Mouse (Mus musculus) embryonic facial prominence, embryonic 15.5 days (tissue): ENCODE measurements around the gene Cblc. TPM values are rescaled to one million over a fixed set of nuclear protein-coding genes. Genes with fewer than 3 reads are reported as not detected.

ENCODE experiments used
- ATAC-seq: fragments of 200-750 bp; cut with Nextera tagmentation; 2 replicates; pipeline ENCODE4 v1.8.0; 2017; ENCODE audit warnings: low read depth, moderate TSS enrichment; ENCODE audit not compliant: insufficient number of reproducible peaks, low FRiP score, low TSS enrichment
- H3K27ac ChIP-seq: fragments of 300-500 bp; sonication (generic); replicated peaks from 2 replicates; pipeline ENCODE4 v1.5.1; 2015; ENCODE audit warnings: mild to moderate bottlenecking, inconsistent platforms
- H3K27me3 ChIP-seq: fragments of 300-500 bp; sonication (generic); 2 replicates; pipeline ENCODE4 v1.6.1; 2015; ENCODE audit warnings: inconsistent platforms
- H3K36me3 ChIP-seq: fragments of 300-500 bp; sonication (generic); 2 replicates; pipeline ENCODE4 v1.6.1; 2015; ENCODE audit warnings: mild to moderate bottlenecking, inconsistent platforms
- H3K4me1 ChIP-seq: fragments of 300-500 bp; sonication (generic); 2 replicates; pipeline ENCODE4 v1.6.1; 2015; ENCODE audit warnings: inconsistent platforms
- H3K4me2 ChIP-seq: fragments of 300-500 bp; sonication (generic); replicated peaks from 2 replicates; pipeline ENCODE4 v1.6.1; 2015; ENCODE audit warnings: mild to moderate bottlenecking, inconsistent platforms
- H3K4me3 ChIP-seq: fragments of 300-500 bp; sonication (generic); replicated peaks from 2 replicates; pipeline ENCODE4 v1.5.1; 2015; ENCODE audit warnings: mild to moderate bottlenecking, inconsistent platforms
- H3K9ac ChIP-seq: fragments of 300-500 bp; sonication (generic); 2 replicates; pipeline ENCODE4 v1.6.1; 2015; ENCODE audit warnings: inconsistent platforms
- H3K9me3 ChIP-seq: fragments of 300-500 bp; sonication (generic); replicated peaks from 2 replicates; pipeline ENCODE4 v1.6.1; 2016; ENCODE audit warnings: inconsistent platforms
- WGBS: fragments of 180-500 bp; shearing (Covaris S2); methylation state at CpG from one replicate; pipeline ENCODE4 v1.1.7; 2015; 5-methylcytosine and 5-hydroxymethylcytosine counted together
- polyA plus RNA-seq: library from polyadenylated mRNA; unstranded; fragments of >200 nt; fragmentation: Nextera tagmentation; extraction: Ambion mirVana; gene quantifications from 2 replicates; pipeline ENCODE4 v1.2.1, GENCODE M21; 2015

The Cblc gene
- 13.2 and 17.2 TPM in 2 replicates for polyA plus RNA-seq

- Histone ChIP-seq H3K9me3 (no peaks in the 10 kb centered on the region), H3K9ac (peak within 1 kb of the TSS; percentile 9; the same call in 1 of the 2 replicates), H3K36me3 (no peaks in the 10 kb centered on the region), H3K4me1 (peaks cover 4% of the 10 kb centered on the region; the same call in 1 of the 2 replicates), H3K27me3 (peaks cover 25% of the 10 kb centered on the region), H3K4me3 (peak within 1 kb of the TSS; percentile 43), H3K27ac (peak within 1 kb of the TSS; percentile 78), H3K4me2 (peak within 1 kb of the TSS; percentile 48)
- WGBS, result 1% methylated on average over 32 of the region's 32 CpGs
- peak; percentile 76 for ATAC-seq
Observed at GRCm38 (mm10) chr7:19796697-19797588, at the start of gene Cblc. Cblc (minus strand) TSS chr7:19796809.

- 62% methylated on average over 15 of the region's 15 CpGs for WGBS
- Histone ChIP-seq H3K27me3 (peaks cover 21% of the 10 kb centered on the region), H3K9me3 (no peaks in the 10 kb centered on the region), H3K4me3 (no peak overlapping the region), H3K4me2 (no peak overlapping the region), H3K27ac (no peak overlapping the region), H3K9ac (no peak overlapping the region), H3K36me3 (no peaks in the 10 kb centered on the region), H3K4me1 (peaks cover 11% of the 10 kb centered on the region)
- no peak for ATAC-seq
Observed at GRCm38 (mm10) chr7:19844521-19845171, 48.0 kb upstream of the Cblc start.

GRCm38 (mm10) chr7:19843561-19843960 is 47.0 kb upstream of the Cblc start:
- Histone ChIP-seq H3K4me1 (peaks cover 8% of the 10 kb centered on the region), H3K9ac (no peak overlapping the region), H3K9me3 (no peaks in the 10 kb centered on the region), H3K4me2 (no peak overlapping the region), H3K36me3 (no peaks in the 10 kb centered on the region), H3K27me3 (peaks cover 21% of the 10 kb centered on the region), H3K4me3 (no peak overlapping the region), H3K27ac (no peak overlapping the region)
- WGBS, result 3% methylated on average over 11 of the region's 11 CpGs
- no peak; the same call in 1 of the 2 replicates for ATAC-seq

GRCm38 (mm10) chr7:19842885-19843504 is 46.4 kb upstream of the Cblc start:
- no peak for ATAC-seq

GRCm38 (mm10) chr7:19841686-19842413 is 45.2 kb upstream of the Cblc start:
- H3K4me2 ChIP-seq, result no peak overlapping the region
- no peaks in the 10 kb centered on the region for H3K36me3 ChIP-seq
- no peak for ATAC-seq
- H3K27me3 ChIP-seq, result peaks cover 21% of the 10 kb centered on the region
- H3K27ac ChIP-seq, result no peak overlapping the region
- H3K9ac ChIP-seq, result no peak overlapping the region
- H3K4me3 ChIP-seq, result no peak overlapping the region
- no peaks in the 10 kb centered on the region for H3K4me1 ChIP-seq
- 78% methylated on average over 21 of the region's 21 CpGs for WGBS
- H3K9me3 ChIP-seq, result no peaks in the 10 kb centered on the region

More at GRCm38 (mm10) chr7:19842885-19843504, 46.4 kb upstream of the Cblc start:
- Histone ChIP-seq H3K9ac (no peak overlapping the region), H3K27me3 (peaks cover 21% of the 10 kb centered on the region), H3K9me3 (no peaks in the 10 kb centered on the region), H3K36me3 (no peaks in the 10 kb centered on the region), H3K27ac (no peak overlapping the region), H3K4me1 (peaks cover 7% of the 10 kb centered on the region), H3K4me2 (no peak overlapping the region), H3K4me3 (no peak overlapping the region)
- WGBS, result 27% methylated on average over 19 of the region's 19 CpGs

- Histone ChIP-seq H3K36me3 (no peaks in the 10 kb centered on the region), H3K9me3 (no peaks in the 10 kb centered on the region), H3K4me3 (no peak overlapping the region), H3K9ac (no peak overlapping the region), H3K4me2 (no peak overlapping the region), H3K4me1 (no peaks in the 10 kb centered on the region), H3K27me3 (peaks cover 21% of the 10 kb centered on the region), H3K27ac (no peak overlapping the region)
- WGBS, result 80% methylated on average over 3 of the region's 3 CpGs
- ATAC-seq, result no peak
Observed at GRCm38 (mm10) chr7:19840936-19841335, 44.3 kb upstream of the Cblc start.

GRCm38 (mm10) chr7:19840371-19840770 is 43.8 kb upstream of the Cblc start:
- no peaks in the 10 kb centered on the region for H3K9me3 ChIP-seq
- no peaks in the 10 kb centered on the region for H3K36me3 ChIP-seq
- no peak for ATAC-seq
- H3K4me3 ChIP-seq, result no peak overlapping the region
- H3K9ac ChIP-seq, result no peak overlapping the region
- no peak overlapping the region for H3K27ac ChIP-seq
- H3K27me3 ChIP-seq, result peaks cover 21% of the 10 kb centered on the region
- H3K4me1 ChIP-seq, result no peaks in the 10 kb centered on the region
- no peak overlapping the region for H3K4me2 ChIP-seq
- WGBS, result 70% methylated on average over 4 of the region's 4 CpGs

- H3K4me3 ChIP-seq, result no peak overlapping the region
- H3K9ac ChIP-seq, result no peak overlapping the region
- H3K4me1 ChIP-seq, result 0 out of 2 replicates have a peak, but pooled peaks cover 4% of the 10 kb centered on the region
- no peak for ATAC-seq
- H3K27me3 ChIP-seq, result no peaks in the 10 kb centered on the region
- H3K9me3 ChIP-seq, result no peaks in the 10 kb centered on the region
- 57% methylated on average over 3 of the region's 3 CpGs for WGBS
- no peak overlapping the region for H3K27ac ChIP-seq
- no peak overlapping the region for H3K4me2 ChIP-seq
- no peaks in the 10 kb centered on the region for H3K36me3 ChIP-seq
Observed at GRCm38 (mm10) chr7:19836843-19837242, 40.2 kb upstream of the Cblc start.

GRCm38 (mm10) chr7:19834055-19834454 is 37.4 kb upstream of the Cblc start:
- no peak overlapping the region for H3K4me3 ChIP-seq
- H3K4me1 ChIP-seq, result peaks cover 16% of the 10 kb centered on the region
- H3K9ac ChIP-seq, result no peak overlapping the region
- no peaks in the 10 kb centered on the region for H3K9me3 ChIP-seq
- H3K4me2 ChIP-seq, result no peak overlapping the region
- 65% methylated on average over 3 of the region's 3 CpGs for WGBS
- ATAC-seq, result no peak
- no peak overlapping the region for H3K27ac ChIP-seq
- H3K36me3 ChIP-seq, result no peaks in the 10 kb centered on the region
- H3K27me3 ChIP-seq, result no peaks in the 10 kb centered on the region

- Histone ChIP-seq H3K9ac (no peak overlapping the region), H3K27ac (no peak overlapping the region), H3K9me3 (no peaks in the 10 kb centered on the region), H3K27me3 (no peaks in the 10 kb centered on the region), H3K4me3 (no peak overlapping the region), H3K4me2 (no peak overlapping the region), H3K4me1 (peaks cover 21% of the 10 kb centered on the region), H3K36me3 (no peaks in the 10 kb centered on the region)
- WGBS, result 36% methylated on average over 9 of the region's 9 CpGs
- ATAC-seq, result peak; percentile 20; the same call in 1 of the 2 replicates
Observed at GRCm38 (mm10) chr7:19831837-19832236, 35.2 kb upstream of the Cblc start.
